Mouse (Mus musculus) hindbrain, embryonic 11.5 days (tissue): ENCODE measurements around the gene Cyp2f2. TPM values are rescaled to one million over a fixed set of nuclear protein-coding genes. Genes with fewer than 3 reads are reported as not detected.

Source experiments
- ATAC-seq: fragments of 200-750 bp; cut with Nextera tagmentation; 2 replicates; pipeline ENCODE4 v1.8.0; 2017; ENCODE audit warnings: mild to moderate bottlenecking, moderate TSS enrichment, moderate library complexity; ENCODE audit not compliant: low FRiP score
- DNase-seq: peaks from one replicate; pipeline ENCODE4 v3.0.0-alpha.2; 2015; ENCODE audit warnings: low spot score
- H3K27ac ChIP-seq: fragments of 300-500 bp; sonication (generic); 2 replicates; pipeline ENCODE4 v1.5.1; 2014; ENCODE audit warnings: mild to moderate bottlenecking, low read depth, low read length
- H3K27me3 ChIP-seq: fragments of 300-500 bp; sonication (generic); 2 replicates; pipeline ENCODE4 v1.6.1; 2014; ENCODE audit warnings: mild to moderate bottlenecking, low read length, moderate library complexity, mixed read lengths; ENCODE audit not compliant: control insufficient read depth, insufficient read depth
- H3K36me3 ChIP-seq: fragments of 300-500 bp; sonication (generic); 2 replicates; pipeline ENCODE4 v1.6.1; 2014; ENCODE audit warnings: mild to moderate bottlenecking, low read length, moderate library complexity, mixed read lengths; ENCODE audit not compliant: control insufficient read depth, insufficient read depth
- H3K4me1 ChIP-seq: fragments of 300-500 bp; sonication (generic); replicated peaks from 2 replicates; pipeline ENCODE4 v1.6.1; 2014; ENCODE audit warnings: low read length, mixed read lengths; ENCODE audit not compliant: control insufficient read depth, insufficient read depth
- H3K4me2 ChIP-seq: fragments of 300-500 bp; sonication (generic); replicated peaks from 2 replicates; pipeline ENCODE4 v1.6.1; 2014; ENCODE audit warnings: mild to moderate bottlenecking, low read depth, low read length
- H3K4me3 ChIP-seq: fragments of 300-500 bp; sonication (generic); 2 replicates; pipeline ENCODE4 v1.5.1; 2014; ENCODE audit warnings: low read depth, low read length
- H3K9ac ChIP-seq: fragments of 300-500 bp; sonication (generic); 2 replicates; pipeline ENCODE4 v1.6.1; 2014; ENCODE audit warnings: low read depth, low read length
- H3K9me3 ChIP-seq: fragments of 300-500 bp; sonication (generic); 2 replicates; pipeline ENCODE4 v1.6.1; 2016; ENCODE audit warnings: low read length; ENCODE audit not compliant: control insufficient read depth
- WGBS: fragments of 180-500 bp; shearing (Covaris S2); extraction: QIAGEN DNeasy Blood & Tissue Kit; methylation state at CpG from one replicate; pipeline ENCODE4 v1.1.7; 2014; 5-methylcytosine and 5-hydroxymethylcytosine counted together
- polyA plus RNA-seq: library from polyadenylated mRNA; unstranded; fragments of >200 nt; fragmentation: Nextera tagmentation; extraction: Ambion mirVana; gene quantifications from 2 replicates; pipeline ENCODE4 v1.2.1, GENCODE M21; 2014

Gene Cyp2f2
- polyA plus RNA-seq, 1 experiment from 2014 or later: not detected

DNA sequence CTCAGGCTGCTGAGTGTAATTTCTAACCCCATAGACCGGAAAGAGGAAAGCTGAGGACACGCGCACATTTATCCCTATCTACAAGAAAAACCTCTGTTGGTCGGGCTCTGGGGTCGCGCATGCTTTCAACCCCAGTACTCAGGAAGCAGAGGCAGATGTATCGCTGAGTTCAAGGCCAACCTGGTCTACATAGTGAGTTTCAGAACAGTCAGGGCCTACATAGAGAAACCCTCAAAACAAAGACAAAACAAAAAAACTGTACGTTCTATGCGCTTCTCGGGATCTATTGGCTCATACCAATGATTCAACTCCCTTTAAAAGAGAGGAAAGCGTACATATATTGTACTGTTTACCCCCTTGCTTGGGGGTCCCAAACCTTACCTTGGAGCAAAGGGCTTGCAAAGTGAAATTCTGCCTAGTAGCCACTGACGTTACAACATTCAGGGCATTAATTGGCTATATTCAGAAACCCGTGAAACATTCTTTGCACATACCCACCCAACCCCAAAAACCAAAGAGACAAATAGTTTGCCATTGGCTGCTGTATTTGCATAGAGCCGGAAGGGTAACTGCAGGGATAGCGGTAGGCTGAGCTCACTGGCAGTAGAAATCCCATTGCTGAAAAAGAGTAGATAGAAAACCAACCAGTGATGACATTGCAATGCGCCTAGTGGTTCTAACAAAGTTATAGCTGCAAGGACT, 59.7 kb downstream of the Cyp2f2 start:
- Histone ChIP-seq H3K9ac (no peak overlapping the region), H3K27me3 (no peaks in the 10 kb centered on the region), H3K4me2 (peak overlapping the region; percentile 38), H3K4me3 (peak overlapping the region; percentile 52), H3K4me1 (peaks cover 4% of the 10 kb centered on the region; the same call in 1 of the 2 replicates), H3K36me3 (0 out of 2 replicates have a peak, but pooled peaks cover 5% of the 10 kb centered on the region), H3K9me3 (no peaks in the 10 kb centered on the region), H3K27ac (0 out of 2 replicates have a peak overlapping the region, but pooled peaks have one; percentile 12)
- WGBS: 50% methylated on average over 16 of the region's 16 CpGs
- DNase-seq (no peak), ATAC-seq (no peak)

- Histone ChIP-seq H3K27me3 (no peaks in the 10 kb centered on the region), H3K27ac (no peak overlapping the region), H3K9me3 (no peaks in the 10 kb centered on the region), H3K9ac (no peak overlapping the region), H3K4me1 (peaks cover 4% of the 10 kb centered on the region; the same call in 1 of the 2 replicates), H3K36me3 (peaks cover 8% of the 10 kb centered on the region), H3K4me2 (no peak overlapping the region), H3K4me3 (no peak overlapping the region)
- WGBS: 67% methylated on average over 5 of the region's 5 CpGs
- no peak for DNase-seq
- no peak for ATAC-seq
Observed at GRCm38 (mm10) chr7:27180036-27180435, 60.3 kb downstream of the Cyp2f2 start.

DNA sequence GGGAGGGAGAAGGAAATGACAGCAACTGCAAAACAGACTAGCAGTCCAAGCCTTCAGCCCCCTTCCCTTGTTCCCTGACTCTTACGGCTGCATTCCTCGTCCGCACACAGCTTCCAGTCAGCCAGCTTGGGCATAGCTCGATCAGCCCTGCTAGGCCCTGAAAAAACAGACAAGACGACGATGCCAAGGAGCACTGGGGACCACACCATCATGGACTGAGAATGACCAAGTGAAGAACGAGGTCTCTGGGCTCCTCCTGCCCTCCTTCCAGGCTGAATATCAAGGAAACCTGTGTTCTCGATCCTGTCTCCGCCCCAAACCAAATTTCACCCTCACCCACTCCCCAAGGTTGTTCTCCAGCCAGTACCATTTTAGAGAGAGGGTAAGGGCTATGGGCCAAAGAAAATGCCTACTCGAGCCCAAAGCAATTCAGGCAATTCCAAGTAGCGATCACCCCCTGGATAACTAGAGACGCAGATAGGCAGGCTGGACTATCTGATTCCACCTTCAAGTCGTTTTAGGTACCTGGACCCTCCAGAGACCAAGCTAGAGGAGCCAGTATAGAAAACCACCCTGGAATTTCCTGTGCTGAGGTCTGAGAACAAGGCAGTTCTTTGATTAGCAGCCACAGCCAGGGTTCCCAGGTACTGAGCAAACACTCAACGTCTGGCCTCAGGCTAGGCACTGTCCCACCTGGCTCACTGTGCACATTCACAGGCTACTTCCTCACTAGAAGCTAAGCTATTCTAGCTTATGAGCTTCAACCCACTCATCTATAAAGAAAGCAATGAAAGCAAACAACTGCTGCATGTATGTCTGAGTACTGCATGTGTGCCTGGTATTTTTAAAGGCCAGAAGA, 61.4 kb downstream of the Cyp2f2 start, which contains the start of the genes Gm21983 and Mia:
Gm21983 (minus strand) TSS at position 250 of the 859 bp plus-strand sequence.
Mia (minus strand) TSS at position 321 of the 859 bp plus-strand sequence.
- Histone ChIP-seq H3K9ac (no peak within 1 kb of the TSS), H3K27ac (no peak within 1 kb of the TSS), H3K9me3 (no peaks in the 10 kb centered on the region), H3K4me3 (no peak within 1 kb of the TSS), H3K36me3 (peaks cover 16% of the 10 kb centered on the region), H3K27me3 (no peaks in the 10 kb centered on the region), H3K4me2 (no peak within 1 kb of the TSS), H3K4me1 (peaks cover 4% of the 10 kb centered on the region; the same call in 1 of the 2 replicates)
- ATAC-seq: no peak
- 81% methylated on average over 14 of the region's 14 CpGs for WGBS
- no peak for DNase-seq

DNA sequence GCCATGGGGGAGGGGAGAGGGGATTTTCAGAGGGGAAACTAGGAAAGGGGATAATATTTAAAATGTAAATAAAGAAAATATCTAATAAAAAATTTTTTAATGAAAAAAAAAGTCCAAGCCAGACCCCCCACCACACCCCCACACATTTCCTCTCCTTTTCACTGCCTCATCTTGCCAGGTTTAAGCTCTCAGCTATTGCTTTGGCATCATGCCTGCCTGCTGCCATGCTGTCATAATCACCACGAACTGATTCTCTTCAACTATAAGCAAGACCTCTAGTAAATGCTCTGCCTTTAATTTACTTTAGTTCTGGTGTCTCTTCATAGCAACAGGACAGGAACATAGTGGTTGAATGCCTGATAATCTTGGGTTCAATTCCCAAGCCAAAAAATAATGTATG, 62.8 kb downstream of the Cyp2f2 start:
- ATAC-seq (no peak), DNase-seq (no peak)
- WGBS: 89% methylated on average over 1 of the region's 1 CpGs
- peaks cover 26% of the 10 kb centered on the region for H3K36me3 ChIP-seq
- H3K27me3 ChIP-seq: no peaks in the 10 kb centered on the region
- no peak overlapping the region for H3K4me2 ChIP-seq
- no peaks in the 10 kb centered on the region for H3K9me3 ChIP-seq
- no peak overlapping the region for H3K27ac ChIP-seq
- peaks cover 4% of the 10 kb centered on the region; the same call in 1 of the 2 replicates for H3K4me1 ChIP-seq
- no peak overlapping the region for H3K4me3 ChIP-seq
- H3K9ac ChIP-seq: no peak overlapping the region

Other genes with a start within 250 kb of the Cyp2f2 start
- gene Cyp2a22, start 180.5 kb upstream of the Cyp2f2 start, polyA plus RNA-seq: not detected in 2 replicates
- not detected in 2 replicates for gene Cyp2a12, start 90.8 kb upstream of the Cyp2f2 start, polyA plus RNA-seq
- gene Cyp2t4, start 33.8 kb downstream of the Cyp2f2 start, polyA plus RNA-seq: 0.11 TPM in 1 of 2 replicates, not detected in the other
- gene Egln2, start 46.9 kb downstream of the Cyp2f2 start, polyA plus RNA-seq: 37.2 and 43.2 TPM in 2 replicates
- gene Rab4b, start 59.0 kb downstream of the Cyp2f2 start, polyA plus RNA-seq: 68.9 and 75.4 TPM in 2 replicates
- gene Gm21983, start 61.2 kb downstream of the Cyp2f2 start, polyA plus RNA-seq: 0.39 TPM in 1 of 2 replicates, not detected in the other
- 3.4 and 3.7 TPM in 2 replicates for gene Mia, start 61.2 kb downstream of the Cyp2f2 start, polyA plus RNA-seq
- 3.4 and 4.1 TPM in 2 replicates for gene BC024978, start 75.9 kb downstream of the Cyp2f2 start, polyA plus RNA-seq
- gene Snrpa, start 76.4 kb downstream of the Cyp2f2 start, polyA plus RNA-seq: 333 and 349 TPM in 2 replicates
- 5.0 and 6.7 TPM in 2 replicates for gene Itpkc, start 108.8 kb downstream of the Cyp2f2 start, polyA plus RNA-seq
- 13.9 and 18.4 TPM in 2 replicates for gene Coq8b, start 113.1 kb downstream of the Cyp2f2 start, polyA plus RNA-seq
- gene Numbl, start 138.5 kb downstream of the Cyp2f2 start, polyA plus RNA-seq: 19.8 and 22.7 TPM in 2 replicates
- 2.4 and 3.9 TPM in 2 replicates for gene Ltbp4, start 217.8 kb downstream of the Cyp2f2 start, polyA plus RNA-seq
- 51.5 and 56.7 TPM in 2 replicates for gene Shkbp1, start 236.1 kb downstream of the Cyp2f2 start, polyA plus RNA-seq
- 0.33 and 0.57 TPM in 2 replicates for gene Gm20479, start 237.5 kb downstream of the Cyp2f2 start, polyA plus RNA-seq